Mouse (Mus musculus) layer of hippocampus, postnatal 36 days (tissue): ENCODE data around the gene Pla2g16. TPM values are rescaled to one million over a fixed set of nuclear protein-coding genes. Genes with fewer than 3 reads are reported as not detected.

ENCODE experiments used
- DNase-seq, 2 experiments: peaks; one replicate each; pipeline ENCODE4 v3.0.0; 2022
- total RNA-seq, 2 experiments: library from RNA; stranded (reverse); gene quantifications; 2 replicates each; pipeline ENCODE4 v1.2.3; 2021

The Pla2g16 gene
- total RNA-seq, 2 experiments from 2014 or later, result 28.3 to 28.8 TPM

- DNase-seq, result peak; percentile 65 to 66
These were observed 9.6 kb downstream of the Pla2g16 start for GRCm38 (mm10) chr19:7566826-7567225.

- no peak for DNase-seq
These were observed 11.1 kb downstream of the Pla2g16 start for GRCm38 (mm10) chr19:7568364-7568763.

- no peak for DNase-seq
These were observed 12.4 kb downstream of the Pla2g16 start for GRCm38 (mm10) chr19:7569650-7570049.

GRCm38 (mm10) chr19:7576180-7576579, 18.9 kb downstream of the Pla2g16 start:
- DNase-seq, result no peak

- no peak for DNase-seq
These were observed 20.5 kb downstream of the Pla2g16 start for GRCm38 (mm10) chr19:7577710-7578109.

- no peak for DNase-seq
These were observed 23.8 kb downstream of the Pla2g16 start for GRCm38 (mm10) chr19:7581042-7581441.

DNA sequence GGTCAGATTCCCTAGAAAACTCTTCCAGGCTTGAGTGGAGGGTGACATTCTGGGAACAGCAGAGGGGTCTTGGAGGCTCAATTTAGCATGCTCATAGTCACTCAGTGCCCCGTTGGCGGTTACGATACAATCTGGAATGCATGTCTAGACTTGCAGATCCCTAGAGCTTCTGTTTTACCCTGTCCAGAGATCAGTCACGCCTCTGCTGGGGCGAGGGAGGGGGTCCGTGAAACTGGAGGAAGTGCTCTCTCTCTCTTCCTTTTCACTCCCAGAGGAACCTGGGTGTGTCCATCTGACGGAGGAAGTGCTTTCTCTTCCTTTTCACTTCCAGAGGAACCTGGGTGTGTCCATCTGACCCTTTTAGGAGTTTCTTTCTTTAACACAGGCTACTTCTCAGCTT, 25.8 kb downstream of the Pla2g16 start:
- no peak for DNase-seq

GRCm38 (mm10) chr19:7583599-7583998, 26.3 kb downstream of the Pla2g16 start:
- DNase-seq, result no peak

DNA sequence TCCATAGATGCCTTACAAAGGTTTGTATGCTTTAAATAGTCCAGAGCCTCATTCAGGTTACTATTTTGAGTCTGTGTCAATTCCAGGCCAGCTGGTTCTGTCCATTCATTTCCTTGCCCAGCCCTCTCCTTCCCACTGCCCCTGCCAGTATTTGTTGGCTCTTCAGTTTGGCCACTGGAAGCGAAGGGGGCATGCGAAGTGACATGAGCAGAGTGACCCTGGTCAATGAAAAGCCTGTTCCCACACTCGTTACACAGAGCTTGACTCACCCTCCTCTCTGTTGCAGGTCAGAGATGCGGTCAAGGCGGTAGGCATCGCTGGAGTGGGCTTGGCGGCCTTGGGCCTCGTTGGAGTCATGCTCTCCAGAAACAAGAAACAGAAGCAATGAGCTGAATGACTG, 28.0 kb downstream of the Pla2g16 start:
- no peak for DNase-seq

- DNase-seq, result no peak
These were observed 28.5 kb downstream of the Pla2g16 start for GRCm38 (mm10) chr19:7585764-7586163.

DNA sequence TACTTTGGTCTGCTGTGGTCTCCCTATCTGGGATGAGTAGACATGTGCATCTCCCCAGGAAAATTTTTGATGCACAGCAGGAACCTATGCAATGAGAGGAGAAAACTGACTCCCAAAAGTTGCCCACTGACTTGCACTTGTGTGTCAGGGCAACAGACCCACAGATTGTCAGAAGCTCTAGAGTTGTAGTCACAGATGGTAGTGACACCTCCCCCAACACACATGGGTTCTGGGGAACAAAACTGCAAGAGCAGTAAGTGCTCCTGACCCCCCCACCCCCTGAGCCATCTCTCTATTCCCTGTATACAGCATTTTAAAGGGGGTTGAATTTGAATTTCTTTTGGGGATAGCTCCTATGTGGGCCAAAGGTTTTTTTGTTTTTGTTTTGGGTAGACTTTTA, 33.5 kb downstream of the Pla2g16 start:
- DNase-seq, result peak in 1 of 2 experiments; percentile 32

GRCm38 (mm10) chr19:7592018-7592417, 34.8 kb downstream of the Pla2g16 start:
- DNase-seq, result no peak

- DNase-seq, result no peak
These were observed 38.3 kb downstream of the Pla2g16 start for GRCm38 (mm10) chr19:7595534-7595933.

GRCm38 (mm10) chr19:7598481-7598880, 41.2 kb downstream of the Pla2g16 start:
- DNase-seq, result no peak

GRCm38 (mm10) chr19:7601551-7601950, 44.3 kb downstream of the Pla2g16 start:
- no peak for DNase-seq

DNA sequence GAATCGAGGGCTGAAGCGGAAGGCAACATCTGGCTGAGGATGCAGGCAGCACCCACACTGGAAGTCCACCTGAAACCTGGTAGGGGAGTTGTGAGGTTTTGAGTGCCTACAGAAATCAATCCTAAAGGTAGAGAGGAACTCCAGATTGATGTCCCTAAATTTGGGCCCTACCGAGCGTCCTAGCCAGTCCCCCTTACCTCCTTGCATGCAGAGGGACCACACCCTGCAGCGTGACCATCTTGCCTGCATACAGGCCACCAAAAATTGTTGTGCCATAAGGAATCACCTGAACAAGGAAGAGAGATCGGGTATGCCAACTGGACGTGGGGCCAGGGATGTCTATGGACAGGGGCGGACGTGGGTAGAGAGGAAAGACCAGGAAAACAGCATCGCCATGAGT, 46.8 kb downstream of the Pla2g16 start:
- no peak for DNase-seq

GRCm38 (mm10) chr19:7605013-7605412, 47.8 kb downstream of the Pla2g16 start:
- no peak for DNase-seq

GRCm38 (mm10) chr19:7605930-7606783, 48.9 kb downstream of the Pla2g16 start:
- peak; percentile 43 to 65 for DNase-seq

- DNase-seq, result peak in 1 of 2 experiments; percentile 30
These were observed 49.8 kb downstream of the Pla2g16 start, which contains the start of gene Lgals12 for GRCm38 (mm10) chr19:7606801-7607689. Lgals12 (minus strand) TSS chr19:7607193.

- no peak for DNase-seq
These were observed 50.5 kb downstream of the Pla2g16 start for GRCm38 (mm10) chr19:7607690-7608201.

DNA sequence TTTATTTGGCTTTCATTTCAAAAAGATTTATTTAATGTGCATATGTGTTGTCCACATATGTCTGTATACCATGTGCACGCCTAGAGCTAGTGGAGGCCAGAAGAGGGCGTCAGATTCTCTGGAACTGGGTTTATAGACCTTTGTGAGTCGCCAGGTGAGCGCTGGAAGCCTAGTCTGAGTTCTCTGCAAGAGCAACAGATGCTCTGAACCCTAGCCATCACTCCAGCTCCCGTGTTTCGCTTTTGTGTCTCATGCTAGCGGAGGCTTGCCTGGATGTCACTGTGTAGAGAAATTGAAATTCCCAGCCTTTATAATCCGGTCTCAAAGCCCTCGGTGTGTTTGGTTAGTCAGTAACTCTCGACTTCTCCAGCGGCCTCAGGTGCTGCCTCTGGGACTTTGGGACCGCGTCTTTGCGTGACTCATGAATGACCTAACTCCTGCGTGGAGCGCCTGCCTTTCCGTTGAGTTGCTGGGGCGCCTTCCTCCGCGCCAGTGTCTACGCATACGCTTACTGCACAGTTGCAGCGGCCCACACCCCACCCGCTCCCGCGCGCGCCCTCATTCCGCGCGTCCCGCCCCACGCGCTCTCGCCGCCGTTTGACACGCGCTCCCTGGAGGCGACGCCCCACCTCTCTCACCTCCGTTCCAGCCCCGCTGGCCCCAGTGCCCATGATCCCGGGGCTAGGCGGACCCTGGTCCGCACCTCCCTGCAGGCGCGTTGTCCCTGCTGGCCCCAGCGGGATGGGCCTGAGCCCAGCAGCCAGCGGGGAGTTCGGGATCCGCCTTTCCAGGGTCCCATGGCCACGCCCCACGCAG, 54.9 kb downstream of the Pla2g16 start, which contains the start of gene Hrasls5:
Hrasls5 (plus strand) TSS at position 600 of the 816 bp plus-strand sequence.
- peak; percentile 59 to 60 for DNase-seq

GRCm38 (mm10) chr19:7613151-7613550, 55.9 kb downstream of the Pla2g16 start:
- DNase-seq, result no peak
